ENCODE assay signal across 9 mouse cellular contexts in the genomic region with DNA sequence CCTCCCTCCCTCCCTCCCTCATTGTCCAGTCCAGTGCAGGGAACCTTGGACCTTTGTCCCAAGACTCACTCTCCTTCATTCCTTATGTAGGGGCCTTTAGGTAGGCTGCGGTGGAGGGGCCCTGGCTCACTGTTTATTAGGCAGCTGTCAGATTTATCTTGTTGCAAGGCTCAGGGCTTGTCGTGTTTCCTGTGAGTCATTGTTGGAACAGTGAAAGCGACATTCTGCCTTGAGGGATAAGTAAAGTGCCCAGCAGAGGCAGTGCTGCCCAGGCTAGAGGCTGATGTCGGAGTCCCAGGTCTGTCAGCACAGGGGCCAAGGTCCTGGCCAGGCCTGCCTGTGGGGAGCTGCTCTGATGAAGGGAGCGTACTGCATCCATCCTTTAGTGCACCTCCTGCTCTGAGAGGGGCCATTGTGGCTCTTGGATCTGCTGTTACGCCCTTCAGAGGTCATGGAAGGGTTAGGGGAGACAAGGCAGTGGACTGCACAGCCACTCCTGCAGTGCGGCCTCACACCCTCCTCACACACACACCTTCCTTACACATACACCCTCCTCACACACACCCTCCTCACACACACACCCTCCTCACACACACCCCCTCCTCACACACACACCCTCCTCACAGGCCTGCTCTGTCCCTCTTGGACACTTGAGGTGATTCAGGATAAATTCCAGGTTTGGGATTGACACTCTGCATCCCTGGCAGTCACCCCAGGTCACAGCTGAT. TPM values are rescaled to one million over a fixed set of nuclear protein-coding genes. Genes with fewer than 3 reads are reported as not detected.
DNase-seq lines count a peak whose midpoint lies in the region; ATAC-seq and TF ChIP-seq lines count a peak whose summit lies in the region.
"Had no signal": no experiment of that assay in that cellular context is flagged by ENCODE, and none has a peak within 500 bp of the region (broad histone marks: within the 10 kb centered on the region; RNA-seq: fewer than 3 reads in every experiment).

No protein-coding gene starts in this region.

- 0 out of 2 replicates have a peak, but pooled peaks have one; percentile 3 for TF ChIP-seq CTCF in kidney, adult 2 months (conservative IDR thresholded peaks at IDR 0.05; ENCODE audit: insufficient read depth, insufficient read length, low read depth, low read length)

- peak overlapping the region; percentile 72 for H3K27ac ChIP-seq in heart, embryonic 13.5 days (replicated peaks)
- peak overlapping the region; percentile 79 for H3K27ac ChIP-seq in kidney, adult 2 months (ENCODE audit: insufficient read depth, low read depth, low read length)
- H3K27ac ChIP-seq: macrophage had no signal

- H3K4me2 ChIP-seq in heart, embryonic 13.5 days: no peak overlapping the region

- peaks cover 91% of the 10 kb centered on the region for H3K36me3 ChIP-seq in heart, embryonic 13.5 days
- no peaks in the 10 kb centered on the region; the same call in none of the 2 replicates for H3K36me3 ChIP-seq in kidney, adult 2 months (ENCODE audit: control insufficient read depth, insufficient read depth, low read length)

- H3K9me3 ChIP-seq in heart, embryonic 13.5 days: no peaks in the 10 kb centered on the region

- TF ChIP-seq POLR2A in kidney, adult 2 months (IDR thresholded peaks at IDR 0.05; ENCODE audit: low read depth, low read length): no peak

- no peaks in the 10 kb centered on the region for H3K27me3 ChIP-seq in heart, embryonic 13.5 days (replicated peaks)
- no peaks in the 10 kb centered on the region for H3K27me3 ChIP-seq in kidney, adult 2 months (replicated peaks; ENCODE audit: control insufficient read depth, insufficient read depth, low read length)

- 44% methylated on average over 7 of the region's 7 CpGs for WGBS in heart, embryonic 13.5 days
- WGBS in kidney, adult 2 months: 49% methylated on average over 7 of the region's 7 CpGs

- DNase-seq in heart, adult 8-10 months (ENCODE audit: low spot score): no peak
- peak; percentile 56 for DNase-seq in 3T3-L1 (ENCODE audit: low read depth, low spot score)
- DNase-seq in adrenal gland, postnatal 10 days: peak; percentile 57
- DNase-seq in kidney, adult 2 months: peak; percentile 44
- no peak for DNase-seq in thymus, postnatal 36 days
- no peak for DNase-seq in frontal cortex, adult 2 months (ENCODE audit: extremely low spot score in 1 of 2, low spot score in 1 of 2)
- no peak for DNase-seq in layer of hippocampus, adult 9-10 months (ENCODE audit: low spot score)

- peak; percentile 38; the same call in 1 of the 2 replicates for ATAC-seq in heart, embryonic 13.5 days (ENCODE audit: extremely low read depth, insufficient number of reproducible peaks, low FRiP score, low TSS enrichment)

- H3K9ac ChIP-seq in heart, embryonic 13.5 days: peak overlapping the region; percentile 40; the same call in 1 of the 2 replicates

- no peak overlapping the region for H3K4me3 ChIP-seq in heart, embryonic 13.5 days
- no peak overlapping the region for H3K4me3 ChIP-seq in kidney, adult 2 months (ENCODE audit: insufficient read depth, low read depth, low read length)

- peaks cover 44% of the 10 kb centered on the region for H3K4me1 ChIP-seq in heart, embryonic 13.5 days
- peaks cover 6% of the 10 kb centered on the region for H3K4me1 ChIP-seq in kidney, adult 2 months (ENCODE audit: control insufficient read depth, insufficient read depth, low read length)

RNA-seq across cellular contexts. Expression of a gene that starts 39.3 kb away (rescaled TPM):
- 44.5 and 45.3 TPM in 2 replicates for polyA plus RNA-seq in heart, embryonic 13.5 days (2015; fragmentation: Nextera tagmentation; extraction: Ambion mirVana)
- total RNA-seq in heart, adult 8-10 months (2022): 10 to 100 TPM; 61.1 to 74.3 (median 69.2) TPM
- 100 to 1,000 TPM; 101 to 113 TPM for total RNA-seq in adrenal gland, postnatal 10 days (2021)
- polyA plus RNA-seq in kidney, adult 2 months (2012; rRNA removed): 49.1 and 52.2 TPM in 2 replicates
- 214 and 229 TPM in 2 replicates for polyA plus RNA-seq in frontal cortex, adult 2 months (2012; rRNA removed)

RNA-seq across cellular contexts. Expression of a gene that starts 45.2 kb away (rescaled TPM):
- 69.3 and 75.5 TPM in 2 replicates for polyA plus RNA-seq in heart, embryonic 13.5 days (2015; fragmentation: Nextera tagmentation; extraction: Ambion mirVana)
- 10 to 100 TPM; 26.5 to 38.8 (median 31.0) TPM for total RNA-seq in heart, adult 8-10 months (2022)
- total RNA-seq in adrenal gland, postnatal 10 days (2021): 100 to 1,000 TPM; 115 to 146 TPM
- polyA plus RNA-seq in kidney, adult 2 months (2012; rRNA removed): 22.2 and 25.9 TPM in 2 replicates
- polyA plus RNA-seq in frontal cortex, adult 2 months (2012; rRNA removed): 31.8 and 33.4 TPM in 2 replicates

Comparison
In these comparisons a context has a peak if more than half of its experiments do, and no peak if none do; other contexts are left out.
1. DNase-seq: peak in 3T3-L1 (single experiment), adrenal gland, postnatal 10 days (single experiment) and kidney, adult 2 months (single experiment); none in heart, adult 8-10 months (single experiment), thymus, postnatal 36 days (0 of 2), frontal cortex, adult 2 months (0 of 2) and layer of hippocampus, adult 9-10 months (single experiment).